Mouse (Mus musculus) heart, adult 10 weeks (tissue): Measurements from ENCODE around the gene Ifitm3. TPM values are rescaled to one million over a fixed set of nuclear protein-coding genes. Genes with fewer than 3 reads are reported as not detected.

Experiments used
- polyA plus RNA-seq: library from polyadenylated mRNA; stranded (reverse); fragments of 350-450 nt; fragmentation: Illumina TruSeq; extraction: RNeasy Lipid Tissue Mini Kit (QIAGEN cat#74804); gene quantifications from one replicate; pipeline ENCODE4 v1.2.3, GENCODE M21; 2014; ENCODE audit warnings: low read depth, low replicate concordance

Gene Ifitm3
- 220 TPM for polyA plus RNA-seq

GRCm38 (mm10) chr7:141010593-141010992 lies at the start of gene Ifitm3:
Gene Ifitm3 (minus strand): TSS chr7:141010770.

GRCm38 (mm10) chr7:141028831-141029230 lies 18.3 kb upstream of the Ifitm3 start, which contains the start of gene Gm17387:
Gene Gm17387 (plus strand): TSS chr7:141029131.

GRCm38 (mm10) chr7:141017824-141018223 lies 7.3 kb upstream of the Ifitm3 start, which contains the start of gene Ifitm6:
Gene Ifitm6 (minus strand): TSS chr7:141017924.

GRCm38 (mm10) chr7:140966921-140967320 lies 43.6 kb downstream of the Ifitm3 start, which contains the start of gene Ifitm1:
Gene Ifitm1 (plus strand): TSS chr7:140967221.

Other genes starting within 250 kb of the Ifitm3 start
- 21.8 TPM for gene Cyp2e1, start 247.0 kb downstream of the Ifitm3 start, polyA plus RNA-seq
- not detected for gene Syce1, start 222.9 kb downstream of the Ifitm3 start, polyA plus RNA-seq
- 0.18 TPM for gene Zfp941, start 188.6 kb downstream of the Ifitm3 start, polyA plus RNA-seq
- gene Urah, start 175.8 kb downstream of the Ifitm3 start, polyA plus RNA-seq = 1.8 TPM
- gene Scgb1c1, start 165.2 kb downstream of the Ifitm3 start, polyA plus RNA-seq = 35.3 TPM
- not detected for gene Odf3, start 163.0 kb downstream of the Ifitm3 start, polyA plus RNA-seq
- gene Gm45785, start 154.4 kb downstream of the Ifitm3 start, polyA plus RNA-seq = not detected
- gene Ric8a, start 153.8 kb downstream of the Ifitm3 start, polyA plus RNA-seq = 22.6 TPM
- 12.4 TPM for gene Bet1l, start 153.2 kb downstream of the Ifitm3 start, polyA plus RNA-seq
- gene Psmd13, start 128.8 kb downstream of the Ifitm3 start, polyA plus RNA-seq = 93.8 TPM
- 77.7 TPM for gene Sirt3, start 128.5 kb downstream of the Ifitm3 start, polyA plus RNA-seq
- gene Cox8b, start 110.3 kb downstream of the Ifitm3 start, polyA plus RNA-seq = 3,602 TPM
- not detected for gene Nlrp6, start 89.9 kb downstream of the Ifitm3 start, polyA plus RNA-seq
- 6.1 TPM for gene Pgghg, start 69.4 kb downstream of the Ifitm3 start, polyA plus RNA-seq
- gene Ifitm5, start 60.5 kb downstream of the Ifitm3 start, polyA plus RNA-seq = 0.92 TPM
- gene Gm45717, start 54.8 kb downstream of the Ifitm3 start, polyA plus RNA-seq = not detected
- 168 TPM for gene Ifitm2, start 54.8 kb downstream of the Ifitm3 start, polyA plus RNA-seq
- gene Ifitm1, start 43.5 kb downstream of the Ifitm3 start, polyA plus RNA-seq = 10.8 TPM
- 0.84 TPM for gene Ifitm6, start 7.2 kb upstream of the Ifitm3 start, polyA plus RNA-seq
- gene Gm17387, start 18.4 kb upstream of the Ifitm3 start, polyA plus RNA-seq = not detected
- gene B4galnt4, start 50.3 kb upstream of the Ifitm3 start, polyA plus RNA-seq = not detected
- gene Pkp3, start 67.4 kb upstream of the Ifitm3 start, polyA plus RNA-seq = not detected
- 8.4 TPM for gene Sigirr, start 89.8 kb upstream of the Ifitm3 start, polyA plus RNA-seq
- gene Ano9, start 107.0 kb upstream of the Ifitm3 start, polyA plus RNA-seq = not detected
- gene Ptdss2, start 111.6 kb upstream of the Ifitm3 start, polyA plus RNA-seq = 29.2 TPM
- gene Rnh1, start 162.1 kb upstream of the Ifitm3 start, polyA plus RNA-seq = 69.3 TPM
- gene Hras, start 183.2 kb upstream of the Ifitm3 start, polyA plus RNA-seq = 59.1 TPM
- gene Lrrc56, start 183.4 kb upstream of the Ifitm3 start, polyA plus RNA-seq = 2.6 TPM
- not detected for gene Lmntd2, start 203.3 kb upstream of the Ifitm3 start, polyA plus RNA-seq
- 0.39 TPM for gene Rassf7, start 205.1 kb upstream of the Ifitm3 start, polyA plus RNA-seq
- gene Phrf1, start 218.0 kb upstream of the Ifitm3 start, polyA plus RNA-seq = 22.9 TPM